Mouse (Mus musculus) embryonic facial prominence, embryonic 10.5 days (tissue): ENCODE results near the gene Lnx1. TPM values are rescaled to one million over a fixed set of nuclear protein-coding genes. Genes with fewer than 3 reads are reported as not detected.

Experiments used
- DNase-seq: peaks from one replicate; pipeline ENCODE4 v3.0.0-alpha.2; 2017; ENCODE audit warnings: low spot score
- H3K27ac ChIP-seq: fragments of 300-500 bp; sonication (generic); replicated peaks from 2 replicates; pipeline ENCODE4 v1.5.1; 2016; ENCODE audit warnings: mild to moderate bottlenecking
- H3K27me3 ChIP-seq: fragments of 300-500 bp; sonication (generic); replicated peaks from 2 replicates; pipeline ENCODE4 v1.6.1; 2016; ENCODE audit warnings: low read depth, mild to moderate bottlenecking; ENCODE audit not compliant: poor library complexity, severe bottlenecking
- H3K36me3 ChIP-seq: fragments of 300-500 bp; sonication (generic); replicated peaks from 2 replicates; pipeline ENCODE4 v1.6.1; 2016; ENCODE audit warnings: mild to moderate bottlenecking, moderate library complexity
- H3K4me1 ChIP-seq: fragments of 300-500 bp; sonication (generic); 2 replicates; pipeline ENCODE4 v1.6.1; 2016
- H3K4me3 ChIP-seq: fragments of 300-500 bp; sonication (generic); 2 replicates; pipeline ENCODE4 v1.5.1; 2016; ENCODE audit warnings: mild to moderate bottlenecking, moderate library complexity
- H3K9me3 ChIP-seq: fragments of 300-500 bp; sonication (generic); 2 replicates; pipeline ENCODE4 v1.6.1; 2016; ENCODE audit warnings: mild to moderate bottlenecking
- WGBS: fragments of 180-500 bp; shearing (Covaris S2); methylation state at CpG from one replicate; pipeline ENCODE4 v1.1.7; 2016; 5-methylcytosine and 5-hydroxymethylcytosine counted together
- polyA plus RNA-seq: library from polyadenylated mRNA; unstranded; fragments of >200 nt; fragmentation: Nextera tagmentation; extraction: Ambion mirVana; gene quantifications from 2 replicates; pipeline ENCODE4 v1.2.1, GENCODE M21; 2016

The Lnx1 gene
- polyA plus RNA-seq, 1 experiment from 2014 or later, result 1.7 TPM

GRCm38 (mm10) chr5:74571767-74572166, 130.9 kb downstream of the Lnx1 start:
- DNase-seq, result no peak
- Histone ChIP-seq H3K27me3 (no peaks in the 10 kb centered on the region), H3K4me3 (no peak overlapping the region), H3K27ac (no peak overlapping the region), H3K36me3 (peaks cover 72% of the 10 kb centered on the region), H3K9me3 (no peaks in the 10 kb centered on the region), H3K4me1 (no peaks in the 10 kb centered on the region)
- WGBS, result 91% methylated on average over 6 of the region's 6 CpGs

- no peaks in the 10 kb centered on the region for H3K9me3 ChIP-seq
- no peak for DNase-seq
- WGBS, result 90% methylated on average over 1 of the region's 1 CpGs
- no peaks in the 10 kb centered on the region for H3K27me3 ChIP-seq
- H3K4me3 ChIP-seq, result no peak overlapping the region
- H3K27ac ChIP-seq, result no peak overlapping the region
- H3K4me1 ChIP-seq, result no peaks in the 10 kb centered on the region
- H3K36me3 ChIP-seq, result peaks cover 93% of the 10 kb centered on the region
Measured at GRCm38 (mm10) chr5:74561151-74561550, 141.6 kb downstream of the Lnx1 start.

GRCm38 (mm10) chr5:74549566-74549965, 153.1 kb downstream of the Lnx1 start:
- no peaks in the 10 kb centered on the region for H3K27me3 ChIP-seq
- H3K4me1 ChIP-seq, result no peaks in the 10 kb centered on the region
- WGBS, result 91% methylated on average over 8 of the region's 8 CpGs
- H3K36me3 ChIP-seq, result peaks cover 91% of the 10 kb centered on the region
- no peaks in the 10 kb centered on the region for H3K9me3 ChIP-seq
- no peak overlapping the region for H3K27ac ChIP-seq
- no peak for DNase-seq
- no peak overlapping the region for H3K4me3 ChIP-seq

- no peaks in the 10 kb centered on the region for H3K9me3 ChIP-seq
- WGBS, result 94% methylated on average over 4 of the region's 4 CpGs
- no peak overlapping the region for H3K27ac ChIP-seq
- H3K4me1 ChIP-seq, result no peaks in the 10 kb centered on the region
- no peak for DNase-seq
- H3K4me3 ChIP-seq, result no peak overlapping the region
- peaks cover 94% of the 10 kb centered on the region for H3K36me3 ChIP-seq
- H3K27me3 ChIP-seq, result no peaks in the 10 kb centered on the region
Measured at GRCm38 (mm10) chr5:74545606-74546005, 157.1 kb downstream of the Lnx1 start.

Other genes starting within 250 kb of the Lnx1 start
- 14.9 and 17.2 TPM in 2 replicates for gene Scfd2, start 171.2 kb downstream of the Lnx1 start, polyA plus RNA-seq
- 112 and 119 TPM in 2 replicates for gene Fip1l1, start 167.5 kb downstream of the Lnx1 start, polyA plus RNA-seq